In the genomic region with DNA sequence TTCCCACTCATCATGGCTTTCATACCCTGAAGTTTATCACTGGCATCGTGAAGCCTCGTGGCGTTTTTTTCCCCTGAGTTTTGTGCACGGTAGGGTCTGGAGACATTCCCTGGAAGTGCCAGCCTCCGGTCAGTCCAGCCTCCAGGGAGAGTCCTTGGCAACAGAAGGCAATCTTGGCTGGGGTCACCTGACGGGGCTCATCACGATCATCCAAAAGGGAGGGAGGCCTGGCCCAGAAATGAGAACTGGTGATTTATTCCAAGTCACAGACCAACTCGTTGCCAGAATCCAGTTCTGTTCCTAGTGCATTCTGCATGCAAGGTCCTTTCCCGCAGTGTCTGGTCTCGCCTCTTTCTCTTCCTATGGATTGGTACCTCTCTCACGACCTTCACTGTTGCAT, we compare ENCODE assay signal across 28 mouse cellular contexts.
DNase-seq lines count a peak whose midpoint lies in the region; TF ChIP-seq lines count a peak whose summit lies in the region.
"Had no signal": no experiment of that assay in that cellular context is flagged by ENCODE, and none has a peak within 500 bp of the region (broad histone marks: within the 10 kb centered on the region; RNA-seq: fewer than 3 reads in every experiment).

No protein-coding gene starts in this region.

- 7% methylated on average over 11 of the region's 11 CpGs for WGBS in cerebellum, adult 2 months

- H3K4me3 ChIP-seq in cerebellum, adult 2 months (replicated peaks; ENCODE audit: insufficient read depth, low read depth, low read length): no peak overlapping the region
- H3K4me3 ChIP-seq: heart, embryonic 12.5 days; hindbrain, embryonic 10.5 days; limb, embryonic 13.5 days; lung, embryonic 15.5 days had no signal

- intact Hi-C loops in left cerebral cortex, postnatal 4 days (cut with DNase I): no loop called here
- intact Hi-C loops in left cerebral cortex, postnatal 25 days (cut with DNase I): no loop called here

- peak; percentile 14 for DNase-seq in left cerebral cortex, postnatal 4 days
- DNase-seq in left cerebral cortex, postnatal 25 days (ENCODE audit: low spot score in 2 of 2): no peak
- peak; percentile 42 to 78 for DNase-seq in cerebellum, adult 2 months
- peak; percentile 61 to 75 for DNase-seq in cerebellum, postnatal 14 days
- DNase-seq in spleen, adult 12 weeks (ENCODE audit: low spot score): no peak
- DNase-seq in thymus, postnatal 4 days: no peak
- DNase-seq: adrenal gland, adult 2 months; B cell, adult 2 months; gastrocnemius, postnatal 36 days; heart, adult 18-20 months; kidney, adult 11 months; kidney, postnatal 14 days; retina, postnatal 1 day; right cerebral cortex, postnatal 25 days; spleen, adult 18-20 months; thymus, adult 18-20 months; thymus, postnatal 25 days had no signal

- H3K27ac ChIP-seq in cerebellum, adult 2 months (ENCODE audit: insufficient read depth, low read length): peak overlapping the region; percentile 23; the same call in 1 of the 2 replicates
- H3K27ac ChIP-seq: embryonic facial prominence, embryonic 10.5 days; embryonic facial prominence, embryonic 15.5 days; forebrain, embryonic 13.5 days; hindbrain, embryonic 10.5 days; hindbrain, embryonic 15.5 days; limb, embryonic 13.5 days; lung, embryonic 15.5 days; midbrain, embryonic 10.5 days; midbrain, embryonic 15.5 days; neural tube, embryonic 15.5 days had no signal

- H3K4me1 ChIP-seq in cerebellum, adult 2 months (ENCODE audit: control insufficient read depth, insufficient read depth, low read length): peaks cover 16% of the 10 kb centered on the region
- H3K4me1 ChIP-seq: embryonic facial prominence, embryonic 15.5 days had no signal

- no peaks in the 10 kb centered on the region for H3K27me3 ChIP-seq in cerebellum, adult 2 months (ENCODE audit: control insufficient read depth, insufficient read depth, low read length)
- H3K27me3 ChIP-seq: embryonic facial prominence, embryonic 15.5 days; forebrain, embryonic 13.5 days; heart, embryonic 12.5 days; hindbrain, embryonic 15.5 days; limb, embryonic 13.5 days; lung, embryonic 15.5 days; midbrain, embryonic 15.5 days; neural tube, embryonic 15.5 days had no signal

- TF ChIP-seq CTCF in cerebellum, adult 2 months (IDR thresholded peaks at IDR 0.05; ENCODE audit: borderline replicate concordance, insufficient read depth, low read depth, low read length): no peak

- TF ChIP-seq POLR2A in cerebellum, adult 2 months (IDR thresholded peaks at IDR 0.05; ENCODE audit: borderline replicate concordance, insufficient read depth, low read length): no peak; the same call in 1 of the 2 replicates

Comparison
In these comparisons a context has a peak if more than half of its experiments do, and no peak if none do; other contexts are left out.
1. DNase-seq: peak in left cerebral cortex, postnatal 4 days (single experiment), cerebellum, adult 2 months (2 of 2) and cerebellum, postnatal 14 days (2 of 2); none in left cerebral cortex, postnatal 25 days (0 of 2), spleen, adult 12 weeks (single experiment) and thymus, postnatal 4 days (single experiment).